Mouse (Mus musculus) neural tube, embryonic 11.5 days (tissue): ENCODE results near the gene Blmh. TPM values are rescaled to one million over a fixed set of nuclear protein-coding genes. Genes with fewer than 3 reads are reported as not detected.
A peak's percentile ranks its signal among the peaks of the same experiment; 100 is the strongest.

Source experiments
- ATAC-seq: fragments of 200-750 bp; cut with Nextera tagmentation; 2 replicates; pipeline ENCODE4 v1.8.0; 2017; ENCODE audit warnings: moderate number of reproducible peaks, mild to moderate bottlenecking, moderate TSS enrichment, moderate library complexity; ENCODE audit not compliant: insufficient read depth, low FRiP score, low TSS enrichment
- DNase-seq: peaks from one replicate; pipeline ENCODE4 v3.0.0-alpha.2; 2015; ENCODE audit warnings: low spot score
- H3K27ac ChIP-seq: fragments of 300-500 bp; sonication (generic); 2 replicates; pipeline ENCODE4 v1.5.1; 2014; ENCODE audit warnings: low read depth, mild to moderate bottlenecking, low read length
- H3K27me3 ChIP-seq: fragments of 300-500 bp; sonication (generic); 2 replicates; pipeline ENCODE4 v1.6.1; 2014; ENCODE audit warnings: mild to moderate bottlenecking, low read length, mixed read lengths; ENCODE audit not compliant: control insufficient read depth, insufficient read depth
- H3K36me3 ChIP-seq: fragments of 300-500 bp; sonication (generic); 2 replicates; pipeline ENCODE4 v1.6.1; 2014; ENCODE audit warnings: mild to moderate bottlenecking, low read length, moderate library complexity, mixed read lengths; ENCODE audit not compliant: control insufficient read depth, insufficient read depth
- H3K4me1 ChIP-seq: fragments of 300-500 bp; sonication (generic); 2 replicates; pipeline ENCODE4 v1.6.1; 2014; ENCODE audit warnings: low read length, mixed read lengths; ENCODE audit not compliant: control insufficient read depth, insufficient read depth
- H3K4me2 ChIP-seq: fragments of 300-500 bp; sonication (generic); 2 replicates; pipeline ENCODE4 v1.6.1; 2014; ENCODE audit warnings: low read depth, mild to moderate bottlenecking, moderate library complexity
- H3K4me3 ChIP-seq: fragments of 300-500 bp; sonication (generic); 2 replicates; pipeline ENCODE4 v1.5.1; 2014; ENCODE audit warnings: low read depth, low read length
- H3K9ac ChIP-seq: fragments of 300-500 bp; sonication (generic); 2 replicates; pipeline ENCODE4 v1.6.1; 2014; ENCODE audit warnings: mild to moderate bottlenecking, low read length
- H3K9me3 ChIP-seq: fragments of 300-500 bp; sonication (generic); 2 replicates; pipeline ENCODE4 v1.6.1; 2016; ENCODE audit warnings: low read length; ENCODE audit not compliant: control insufficient read depth
- WGBS: fragments of 180-500 bp; shearing (Covaris S2); extraction: QIAGEN DNeasy Blood & Tissue Kit; methylation state at CpG from one replicate; pipeline ENCODE4 v1.1.7; 2014; 5-methylcytosine and 5-hydroxymethylcytosine counted together
- polyA plus RNA-seq: library from polyadenylated mRNA; unstranded; fragments of >200 nt; fragmentation: Nextera tagmentation; extraction: Ambion mirVana; gene quantifications from 2 replicates; pipeline ENCODE4 v1.2.1, GENCODE M21; 2014

Gene Blmh
- polyA plus RNA-seq, 1 experiment from 2014 or later: 180 TPM

GRCm38 (mm10) chr11:76894240-76894639, 30.4 kb upstream of the Blmh start:
- ATAC-seq: no peak
- WGBS: 30% methylated on average over 5 of the region's 5 CpGs
- Histone ChIP-seq H3K27ac (no peak overlapping the region), H3K4me1 (peaks cover 6% of the 10 kb centered on the region; the same call in 1 of the 2 replicates), H3K9ac (no peak overlapping the region), H3K4me2 (no peak overlapping the region), H3K36me3 (no peaks in the 10 kb centered on the region), H3K9me3 (no peaks in the 10 kb centered on the region), H3K27me3 (no peaks in the 10 kb centered on the region), H3K4me3 (no peak overlapping the region)
- peak; percentile 55 for DNase-seq

DNA sequence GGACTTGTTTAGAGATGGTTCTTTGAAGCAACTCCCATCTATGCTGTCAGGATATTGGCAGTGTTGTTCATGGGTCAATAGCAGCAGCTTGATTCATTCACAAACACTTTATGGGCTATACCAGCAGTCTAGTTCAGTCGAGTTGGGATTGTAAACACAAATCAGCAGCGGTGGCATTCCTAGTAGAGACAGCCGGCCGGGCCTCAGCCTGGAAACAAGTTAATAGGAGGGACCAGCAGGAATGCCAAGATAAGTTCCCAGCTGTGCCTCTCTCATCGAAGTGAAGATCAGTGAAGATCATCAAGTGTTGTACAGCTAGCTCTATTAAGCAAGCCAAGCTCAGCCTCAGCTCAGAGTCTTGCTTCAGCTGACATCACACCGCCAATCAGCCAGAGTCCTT, 28.2 kb upstream of the Blmh start:
- no peak for ATAC-seq

GRCm38 (mm10) chr11:76897126-76897525, 27.5 kb upstream of the Blmh start:
- H3K4me3 ChIP-seq: no peak overlapping the region
- no peak for ATAC-seq
- 87% methylated on average over 1 of the region's 1 CpGs for WGBS
- DNase-seq: no peak
- peaks cover 6% of the 10 kb centered on the region; the same call in 1 of the 2 replicates for H3K4me1 ChIP-seq
- no peaks in the 10 kb centered on the region for H3K36me3 ChIP-seq
- no peak overlapping the region for H3K9ac ChIP-seq
- H3K27me3 ChIP-seq: no peaks in the 10 kb centered on the region
- no peak overlapping the region for H3K4me2 ChIP-seq
- no peak overlapping the region for H3K27ac ChIP-seq
- no peaks in the 10 kb centered on the region for H3K9me3 ChIP-seq

More for the DNA sequence above, 28.2 kb upstream of the Blmh start:
- Histone ChIP-seq H3K27ac (no peak overlapping the region), H3K4me2 (no peak overlapping the region), H3K4me1 (peaks cover 6% of the 10 kb centered on the region; the same call in 1 of the 2 replicates), H3K9me3 (no peaks in the 10 kb centered on the region), H3K4me3 (no peak overlapping the region), H3K9ac (no peak overlapping the region), H3K36me3 (no peaks in the 10 kb centered on the region), H3K27me3 (no peaks in the 10 kb centered on the region)
- no peak for DNase-seq
- WGBS: 67% methylated on average over 6 of the region's 6 CpGs

DNA sequence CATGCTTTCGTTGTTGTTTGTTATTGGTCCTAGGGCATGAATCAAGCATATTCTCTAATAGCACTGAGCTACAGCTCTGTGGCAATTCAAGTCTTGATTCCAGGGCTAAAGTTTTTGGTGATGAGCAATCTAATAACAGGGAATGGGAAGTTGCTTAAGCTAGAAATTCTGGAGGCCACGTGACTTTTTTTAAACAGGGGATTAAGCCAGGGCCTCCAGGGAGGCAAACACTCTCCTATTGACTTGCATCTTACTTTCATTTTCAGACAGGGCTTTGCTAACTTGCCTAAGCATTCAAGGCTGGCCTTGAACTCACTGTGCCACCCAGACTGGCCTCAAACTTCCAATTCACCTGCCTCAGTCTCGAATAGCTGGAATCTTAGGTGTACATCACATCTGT, 26.7 kb upstream of the Blmh start:
- Histone ChIP-seq H3K9me3 (no peaks in the 10 kb centered on the region), H3K9ac (no peak overlapping the region), H3K4me3 (no peak overlapping the region), H3K36me3 (no peaks in the 10 kb centered on the region), H3K27me3 (no peaks in the 10 kb centered on the region), H3K4me1 (peaks cover 6% of the 10 kb centered on the region; the same call in 1 of the 2 replicates), H3K27ac (no peak overlapping the region), H3K4me2 (no peak overlapping the region)
- DNase-seq (no peak), ATAC-seq (no peak)
- 60% methylated on average over 3 of the region's 3 CpGs for whole genome bisulfite sequencing

DNA sequence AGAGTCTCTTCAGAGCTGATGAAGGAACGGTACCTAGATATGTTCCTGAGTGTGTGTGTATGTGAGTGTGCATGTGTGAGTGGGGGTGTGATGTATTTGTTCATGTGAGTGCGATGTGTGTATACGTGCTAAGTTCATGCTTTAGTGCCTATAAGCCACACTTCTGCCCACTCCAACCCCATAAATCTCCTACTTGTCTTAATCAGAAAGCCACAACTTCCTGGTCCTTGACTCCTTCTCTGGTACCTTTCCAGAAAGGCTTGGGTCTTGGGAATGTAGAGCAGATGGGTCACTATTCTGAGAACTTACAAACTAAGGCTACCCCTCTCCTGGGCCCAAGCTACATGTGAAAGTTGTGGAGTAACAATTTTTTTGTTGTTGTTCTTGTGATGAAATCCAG, 25.9 kb upstream of the Blmh start:
- no peak overlapping the region for H3K9ac ChIP-seq
- no peaks in the 10 kb centered on the region for H3K27me3 ChIP-seq
- peaks cover 2% of the 10 kb centered on the region; the same call in 1 of the 2 replicates for H3K4me1 ChIP-seq
- no peaks in the 10 kb centered on the region for H3K36me3 ChIP-seq
- no peak overlapping the region for H3K4me2 ChIP-seq
- H3K27ac ChIP-seq: no peak overlapping the region
- no peaks in the 10 kb centered on the region for H3K9me3 ChIP-seq
- ATAC-seq (no peak), DNase-seq (no peak)
- WGBS: 92% methylated on average over 3 of the region's 3 CpGs
- no peak overlapping the region for H3K4me3 ChIP-seq

DNA sequence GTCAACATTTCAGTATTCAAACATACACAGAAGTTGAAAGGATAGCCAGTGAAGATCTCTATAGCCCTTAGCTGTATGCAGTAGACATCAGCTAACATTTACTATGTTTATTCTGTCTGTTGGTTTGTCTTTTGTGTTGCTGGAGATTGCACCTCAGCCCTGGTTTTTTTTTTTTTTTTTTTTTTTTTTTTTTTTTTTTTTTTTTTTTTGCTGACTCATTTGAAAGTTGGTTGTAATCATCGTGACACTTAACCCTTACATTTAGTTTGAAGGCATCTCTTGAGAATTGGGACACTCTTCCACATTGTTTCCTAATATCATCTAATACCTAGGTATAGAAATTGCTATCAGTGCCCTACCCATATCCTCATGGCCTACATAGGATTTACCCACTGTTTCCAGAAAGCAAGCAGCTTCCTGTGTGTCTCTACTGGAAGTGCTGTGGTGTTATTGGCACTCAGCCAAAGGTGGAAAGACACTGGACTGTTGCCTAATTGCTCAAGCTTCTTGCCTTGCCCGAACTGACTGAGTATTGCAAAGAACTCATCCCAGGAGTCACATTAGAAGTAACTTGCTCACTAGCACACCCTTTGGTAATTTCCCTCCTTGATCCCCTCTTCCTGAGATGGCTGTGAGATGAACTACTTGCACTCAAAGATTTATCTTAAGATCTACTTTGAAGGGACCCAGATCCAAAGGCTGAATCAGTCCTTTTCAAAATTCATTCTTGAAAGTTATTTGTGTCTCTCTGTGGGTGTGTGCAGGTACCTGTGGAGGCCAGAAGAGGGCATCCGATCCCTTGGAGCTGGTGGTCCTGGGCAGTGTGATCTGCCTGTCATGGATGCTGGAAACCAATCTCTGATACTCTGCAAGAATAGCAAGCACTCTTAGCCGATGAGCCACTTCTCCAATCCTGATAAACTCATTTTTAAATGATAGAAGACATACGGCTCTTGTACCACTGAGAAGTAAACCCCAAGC, 24.6 kb upstream of the Blmh start:
- H3K27ac ChIP-seq: no peak overlapping the region
- H3K9me3 ChIP-seq: no peaks in the 10 kb centered on the region
- no peaks in the 10 kb centered on the region for H3K36me3 ChIP-seq
- H3K9ac ChIP-seq: no peak overlapping the region
- WGBS: 75% methylated on average over 5 of the region's 5 CpGs
- no peak overlapping the region for H3K4me2 ChIP-seq
- H3K4me3 ChIP-seq: no peak overlapping the region
- no peak for ATAC-seq
- H3K4me1 ChIP-seq: no peaks in the 10 kb centered on the region
- no peak for DNase-seq
- H3K27me3 ChIP-seq: no peaks in the 10 kb centered on the region

DNA sequence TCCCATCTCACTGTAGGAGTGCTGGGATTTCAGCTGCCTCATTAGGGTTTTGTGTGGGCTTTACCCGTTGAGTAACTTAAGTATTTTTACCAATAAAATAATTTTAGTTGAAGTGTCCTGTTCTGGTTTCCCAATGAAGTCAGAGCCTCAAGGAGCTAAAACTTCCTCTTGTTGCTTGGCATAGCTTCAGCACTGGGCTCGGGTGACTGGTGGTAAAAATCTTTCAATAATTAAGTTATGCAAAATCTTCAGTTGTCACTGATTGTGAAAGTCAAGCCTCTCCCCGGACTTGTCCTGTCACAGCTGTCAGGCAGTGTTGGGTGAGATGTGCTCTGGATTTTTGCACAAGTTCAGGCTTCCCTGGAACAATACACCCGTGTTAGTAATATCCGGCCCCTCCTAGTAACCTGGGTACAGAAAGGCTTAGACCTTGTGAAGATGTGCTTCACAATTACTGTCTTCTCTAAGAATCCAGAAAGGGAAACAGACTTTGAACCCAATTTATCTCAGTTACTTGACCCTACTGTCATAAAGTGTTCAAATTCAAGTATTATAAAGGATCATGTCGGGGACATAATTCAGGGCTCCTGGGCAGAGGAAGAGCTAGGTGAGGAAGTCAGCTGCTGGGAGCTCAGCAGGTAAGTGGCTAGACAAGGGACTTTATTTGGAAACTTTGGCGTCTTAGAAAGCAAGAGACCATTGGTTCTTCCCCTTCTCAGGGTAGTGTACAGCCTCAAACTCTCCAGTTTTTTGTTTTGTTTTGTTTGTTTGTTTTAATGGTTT, 22.8 kb upstream of the Blmh start, which contains the start of gene Tmigd1:
Gene Tmigd1, plus strand, starts transcription at position 581 of the 783 bp plus-strand sequence.
- Histone ChIP-seq H3K9ac (no peak within 1 kb of the TSS), H3K36me3 (no peaks in the 10 kb centered on the region), H3K4me1 (no peaks in the 10 kb centered on the region), H3K4me2 (no peak within 1 kb of the TSS), H3K4me3 (no peak within 1 kb of the TSS), H3K9me3 (no peaks in the 10 kb centered on the region), H3K27me3 (no peaks in the 10 kb centered on the region), H3K27ac (no peak within 1 kb of the TSS)
- ATAC-seq: no peak
- no peak for DNase-seq
- WGBS: 81% methylated on average over 7 of the region's 7 CpGs

DNA sequence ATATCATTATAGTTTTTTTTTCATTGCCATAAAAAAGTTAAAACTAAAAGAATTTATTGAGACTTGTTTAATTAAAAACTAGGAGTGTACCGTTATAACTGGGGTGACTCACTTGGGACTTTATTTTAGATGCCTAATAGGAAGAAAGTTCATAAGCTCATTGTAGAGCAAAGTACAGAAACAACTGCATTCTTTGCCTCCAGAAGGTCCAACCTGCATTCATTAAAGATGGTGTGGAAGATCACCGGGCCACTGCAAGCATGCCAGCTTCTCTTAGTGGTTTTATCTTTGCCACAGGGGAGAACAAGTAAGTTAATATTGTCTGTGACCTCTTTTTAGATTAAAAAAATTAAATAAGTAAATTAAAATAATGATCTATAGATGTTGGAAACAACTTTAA, 20.3 kb upstream of the Blmh start:
- Histone ChIP-seq H3K27me3 (no peaks in the 10 kb centered on the region), H3K36me3 (no peaks in the 10 kb centered on the region), H3K4me3 (no peak overlapping the region), H3K9ac (no peak overlapping the region), H3K4me2 (no peak overlapping the region), H3K27ac (no peak overlapping the region), H3K4me1 (no peaks in the 10 kb centered on the region), H3K9me3 (no peaks in the 10 kb centered on the region)
- WGBS: 87% methylated on average over 2 of the region's 2 CpGs
- DNase-seq: no peak
- ATAC-seq: no peak
